Mouse (Mus musculus) embryonic facial prominence, embryonic 15.5 days (tissue): Measurements from ENCODE around the gene Nubp1. TPM values are rescaled to one million over a fixed set of nuclear protein-coding genes. Genes with fewer than 3 reads are reported as not detected.

Experiments
- ATAC-seq: fragments of 200-750 bp; cut with Nextera tagmentation; 2 replicates; pipeline ENCODE4 v1.8.0; 2017; ENCODE audit warnings: low read depth, moderate TSS enrichment; ENCODE audit not compliant: insufficient number of reproducible peaks, low FRiP score, low TSS enrichment
- H3K27ac ChIP-seq: fragments of 300-500 bp; sonication (generic); replicated peaks from 2 replicates; pipeline ENCODE4 v1.5.1; 2015; ENCODE audit warnings: mild to moderate bottlenecking, inconsistent platforms
- H3K27me3 ChIP-seq: fragments of 300-500 bp; sonication (generic); 2 replicates; pipeline ENCODE4 v1.6.1; 2015; ENCODE audit warnings: inconsistent platforms
- H3K36me3 ChIP-seq: fragments of 300-500 bp; sonication (generic); 2 replicates; pipeline ENCODE4 v1.6.1; 2015; ENCODE audit warnings: mild to moderate bottlenecking, inconsistent platforms
- H3K4me1 ChIP-seq: fragments of 300-500 bp; sonication (generic); 2 replicates; pipeline ENCODE4 v1.6.1; 2015; ENCODE audit warnings: inconsistent platforms
- H3K4me2 ChIP-seq: fragments of 300-500 bp; sonication (generic); replicated peaks from 2 replicates; pipeline ENCODE4 v1.6.1; 2015; ENCODE audit warnings: mild to moderate bottlenecking, inconsistent platforms
- H3K4me3 ChIP-seq: fragments of 300-500 bp; sonication (generic); replicated peaks from 2 replicates; pipeline ENCODE4 v1.5.1; 2015; ENCODE audit warnings: mild to moderate bottlenecking, inconsistent platforms
- H3K9ac ChIP-seq: fragments of 300-500 bp; sonication (generic); 2 replicates; pipeline ENCODE4 v1.6.1; 2015; ENCODE audit warnings: inconsistent platforms
- H3K9me3 ChIP-seq: fragments of 300-500 bp; sonication (generic); replicated peaks from 2 replicates; pipeline ENCODE4 v1.6.1; 2016; ENCODE audit warnings: inconsistent platforms
- WGBS: fragments of 180-500 bp; shearing (Covaris S2); methylation state at CpG from one replicate; pipeline ENCODE4 v1.1.7; 2015; 5-methylcytosine and 5-hydroxymethylcytosine counted together
- polyA plus RNA-seq: library from polyadenylated mRNA; unstranded; fragments of >200 nt; fragmentation: Nextera tagmentation; extraction: Ambion mirVana; gene quantifications from 2 replicates; pipeline ENCODE4 v1.2.1, GENCODE M21; 2015

Nubp1 gene
- polyA plus RNA-seq, 1 experiment from 2014 or later, result 54.7 TPM

DNA sequence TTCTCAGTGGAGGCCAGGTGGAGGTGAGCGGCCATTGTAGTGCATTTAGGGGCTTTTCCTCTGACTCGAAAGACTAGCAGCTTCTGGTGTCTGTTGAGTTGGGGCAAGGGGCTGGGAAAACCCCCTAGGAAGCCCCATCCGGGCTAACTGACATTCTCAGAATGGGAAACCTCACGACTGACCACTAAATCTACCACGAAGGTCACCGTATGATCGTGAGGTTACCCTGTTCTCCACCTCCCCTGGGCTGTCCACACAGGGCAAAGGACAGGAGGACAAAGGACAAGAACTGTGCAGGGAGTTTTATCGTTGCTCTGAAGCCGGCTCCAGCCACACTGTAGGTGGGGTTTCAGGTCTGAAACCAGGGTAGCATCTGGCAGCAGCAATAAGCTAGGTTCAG is 37.2 kb downstream of the Nubp1 start:
- no peak for ATAC-seq
- H3K9me3 ChIP-seq, result no peaks in the 10 kb centered on the region
- H3K27me3 ChIP-seq, result no peaks in the 10 kb centered on the region
- H3K27ac ChIP-seq, result no peak overlapping the region
- H3K9ac ChIP-seq, result no peak overlapping the region
- H3K4me2 ChIP-seq, result no peak overlapping the region
- no peaks in the 10 kb centered on the region for H3K36me3 ChIP-seq
- H3K4me3 ChIP-seq, result no peak overlapping the region
- WGBS, result 86% methylated on average over 9 of the region's 9 CpGs
- H3K4me1 ChIP-seq, result peaks cover 17% of the 10 kb centered on the region

DNA sequence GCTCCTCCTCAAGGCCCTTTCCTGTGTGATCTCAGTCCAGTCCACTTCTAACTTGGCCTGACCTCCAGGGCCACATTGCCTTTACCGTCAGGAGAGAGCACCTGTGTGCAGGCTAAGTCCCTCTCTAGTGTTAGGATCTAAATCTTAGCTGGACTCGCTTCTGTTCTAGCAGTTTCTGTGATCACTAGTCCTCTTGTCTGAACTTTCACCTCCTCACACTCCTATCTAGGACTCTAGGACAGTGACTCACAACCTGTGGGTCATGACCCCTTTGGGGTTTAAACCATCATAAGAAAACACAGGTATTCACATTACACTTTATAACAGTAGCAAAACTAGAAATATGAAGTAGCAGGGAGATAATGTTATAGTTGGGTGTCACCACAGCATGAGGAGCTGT is 40.2 kb downstream of the Nubp1 start:
- no peak overlapping the region for H3K4me2 ChIP-seq
- H3K9me3 ChIP-seq, result no peaks in the 10 kb centered on the region
- H3K27ac ChIP-seq, result no peak overlapping the region
- peaks cover 9% of the 10 kb centered on the region for H3K4me1 ChIP-seq
- no peaks in the 10 kb centered on the region for H3K27me3 ChIP-seq
- no peaks in the 10 kb centered on the region for H3K36me3 ChIP-seq
- no peak for ATAC-seq
- no peak overlapping the region for H3K4me3 ChIP-seq
- 83% methylated on average over 2 of the region's 2 CpGs for WGBS
- H3K9ac ChIP-seq, result no peak overlapping the region

- Histone ChIP-seq H3K9ac (no peak overlapping the region), H3K36me3 (no peaks in the 10 kb centered on the region), H3K27ac (no peak overlapping the region), H3K9me3 (no peaks in the 10 kb centered on the region), H3K4me2 (no peak overlapping the region), H3K4me1 (peaks cover 5% of the 10 kb centered on the region), H3K4me3 (no peak overlapping the region), H3K27me3 (no peaks in the 10 kb centered on the region)
- ATAC-seq, result peak; percentile 55
- WGBS, result 60% methylated on average over 8 of the region's 8 CpGs
Measured at GRCm38 (mm10) chr16:10452445-10452896, 40.7 kb downstream of the Nubp1 start.

GRCm38 (mm10) chr16:10453872-10454582 is 42.3 kb downstream of the Nubp1 start:
- Histone ChIP-seq H3K27ac (no peak overlapping the region), H3K4me3 (no peak overlapping the region), H3K9me3 (no peaks in the 10 kb centered on the region), H3K9ac (no peak overlapping the region), H3K27me3 (no peaks in the 10 kb centered on the region), H3K4me1 (no peaks in the 10 kb centered on the region), H3K4me2 (no peak overlapping the region), H3K36me3 (no peaks in the 10 kb centered on the region)
- 75% methylated on average over 6 of the region's 6 CpGs for WGBS
- ATAC-seq, result no peak

- no peak for ATAC-seq
- Histone ChIP-seq H3K4me2 (no peak overlapping the region), H3K36me3 (no peaks in the 10 kb centered on the region), H3K4me1 (no peaks in the 10 kb centered on the region), H3K4me3 (no peak overlapping the region), H3K9ac (no peak overlapping the region), H3K27ac (no peak overlapping the region), H3K9me3 (no peaks in the 10 kb centered on the region), H3K27me3 (no peaks in the 10 kb centered on the region)
- 35% methylated on average over 3 of the region's 3 CpGs for WGBS
Measured at GRCm38 (mm10) chr16:10454583-10454974, 42.8 kb downstream of the Nubp1 start.

DNA sequence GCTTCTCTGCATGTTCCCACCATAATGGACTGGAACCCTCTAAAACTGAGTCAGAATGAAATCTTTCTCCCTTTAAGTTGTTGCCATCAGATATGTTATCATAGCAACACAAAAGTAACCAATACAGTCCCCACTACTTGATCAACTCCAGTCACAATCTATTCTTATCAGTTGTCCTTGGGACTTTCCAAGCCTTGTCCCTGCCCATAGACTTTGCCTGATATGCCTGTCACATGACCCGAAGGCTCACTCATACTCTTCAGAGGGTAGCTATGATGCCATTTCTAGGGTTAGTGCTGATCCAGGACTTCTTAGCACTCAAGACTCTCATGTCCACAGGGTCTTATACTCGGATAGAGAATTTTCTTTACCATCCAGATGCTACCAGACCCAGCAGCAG is 48.4 kb downstream of the Nubp1 start:
- ATAC-seq, result no peak

GRCm38 (mm10) chr16:10461178-10461577 is 49.4 kb downstream of the Nubp1 start:
- no peak for ATAC-seq
- H3K4me3 ChIP-seq, result no peak overlapping the region

More for the DNA sequence above, 48.4 kb downstream of the Nubp1 start:
- Histone ChIP-seq H3K9ac (no peak overlapping the region), H3K9me3 (no peaks in the 10 kb centered on the region), H3K4me1 (no peaks in the 10 kb centered on the region), H3K4me2 (no peak overlapping the region), H3K36me3 (no peaks in the 10 kb centered on the region), H3K4me3 (no peak overlapping the region), H3K27ac (no peak overlapping the region), H3K27me3 (no peaks in the 10 kb centered on the region)
- 71% methylated on average over 2 of the region's 2 CpGs for WGBS

DNA sequence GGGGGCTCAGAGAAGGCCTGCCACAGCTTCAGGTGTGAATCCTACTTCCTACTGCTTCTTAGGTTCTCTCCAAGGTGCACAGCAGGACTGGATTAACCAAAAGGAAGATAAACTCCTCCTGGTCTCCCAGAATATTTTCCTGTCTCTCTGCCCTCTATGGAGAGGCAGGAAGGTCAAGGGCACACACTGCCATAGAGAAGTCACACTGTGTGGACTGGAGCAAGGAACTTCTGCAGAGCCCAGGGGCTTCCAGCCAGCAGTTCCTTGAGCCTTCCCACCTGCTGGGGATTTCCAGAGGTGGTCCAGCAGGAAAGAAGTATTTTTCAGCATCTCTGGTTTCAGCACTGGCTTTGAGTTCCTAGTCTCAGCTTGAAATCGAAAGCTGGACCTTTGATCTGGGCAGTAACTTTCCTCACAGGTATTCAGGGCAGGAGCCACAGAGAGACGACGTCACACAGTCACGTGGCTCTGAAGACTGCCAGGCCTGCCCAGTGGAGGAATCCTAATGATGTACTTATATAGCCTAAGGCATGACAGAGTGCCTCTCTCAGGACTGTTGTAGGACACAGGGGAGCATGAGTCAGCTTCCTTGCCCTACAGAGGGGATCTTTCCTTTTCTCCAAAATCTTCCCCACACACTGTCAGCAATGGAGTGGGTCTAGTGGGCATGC is 53.4 kb downstream of the Nubp1 start:
- Histone ChIP-seq H3K27me3 (no peaks in the 10 kb centered on the region), H3K9me3 (no peaks in the 10 kb centered on the region), H3K4me1 (no peaks in the 10 kb centered on the region), H3K36me3 (no peaks in the 10 kb centered on the region), H3K4me3 (no peak overlapping the region), H3K4me2 (no peak overlapping the region), H3K9ac (no peak overlapping the region), H3K27ac (no peak overlapping the region)
- WGBS, result 13% methylated on average over 4 of the region's 4 CpGs
- no peak for ATAC-seq

More at GRCm38 (mm10) chr16:10461178-10461577, 49.4 kb downstream of the Nubp1 start:
- H3K27ac ChIP-seq, result no peak overlapping the region
- H3K36me3 ChIP-seq, result no peaks in the 10 kb centered on the region
- 91% methylated on average over 2 of the region's 2 CpGs for WGBS
- no peak overlapping the region for H3K4me2 ChIP-seq
- H3K4me1 ChIP-seq, result no peaks in the 10 kb centered on the region
- no peaks in the 10 kb centered on the region for H3K9me3 ChIP-seq
- no peak overlapping the region for H3K9ac ChIP-seq
- no peaks in the 10 kb centered on the region for H3K27me3 ChIP-seq

DNA sequence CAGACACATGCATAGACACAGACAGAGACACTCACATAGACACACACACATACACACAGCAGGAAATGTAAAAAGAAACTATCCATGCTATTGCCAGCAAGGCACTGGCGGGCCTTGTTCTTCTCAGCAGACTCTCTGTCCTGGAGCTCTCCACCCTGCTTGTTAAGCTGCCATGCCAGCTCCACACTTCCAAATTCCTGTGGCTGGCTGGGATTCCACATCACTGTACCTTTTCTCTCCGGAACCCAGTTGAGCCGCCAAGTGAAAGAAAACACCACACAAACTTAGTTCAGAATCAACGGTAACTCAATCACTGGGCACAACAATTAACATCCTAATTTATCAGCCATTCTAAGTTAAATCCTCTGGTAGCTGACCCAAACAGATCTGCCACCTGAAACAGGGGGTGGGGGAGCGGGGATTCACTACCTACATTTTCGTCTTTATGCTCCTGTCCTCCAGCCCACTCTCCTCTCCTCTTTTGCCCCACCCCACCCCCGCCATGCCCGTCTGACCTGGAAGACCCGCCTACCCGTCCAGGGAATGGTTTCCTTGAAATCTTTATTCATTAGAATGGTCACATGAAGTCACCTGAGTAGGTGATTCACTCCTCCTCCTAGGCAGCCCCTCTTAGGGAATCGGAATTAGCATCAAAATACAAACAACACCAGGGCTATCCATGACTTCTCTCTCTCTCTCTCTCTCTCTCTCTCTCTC is 55.8 kb downstream of the Nubp1 start:
- Histone ChIP-seq H3K9me3 (no peaks in the 10 kb centered on the region), H3K9ac (no peak overlapping the region), H3K4me3 (no peak overlapping the region), H3K4me2 (no peak overlapping the region), H3K27ac (no peak overlapping the region), H3K36me3 (no peaks in the 10 kb centered on the region), H3K4me1 (no peaks in the 10 kb centered on the region), H3K27me3 (no peaks in the 10 kb centered on the region)
- WGBS, result 21% methylated on average over 11 of the region's 11 CpGs
- no peak for ATAC-seq

DNA sequence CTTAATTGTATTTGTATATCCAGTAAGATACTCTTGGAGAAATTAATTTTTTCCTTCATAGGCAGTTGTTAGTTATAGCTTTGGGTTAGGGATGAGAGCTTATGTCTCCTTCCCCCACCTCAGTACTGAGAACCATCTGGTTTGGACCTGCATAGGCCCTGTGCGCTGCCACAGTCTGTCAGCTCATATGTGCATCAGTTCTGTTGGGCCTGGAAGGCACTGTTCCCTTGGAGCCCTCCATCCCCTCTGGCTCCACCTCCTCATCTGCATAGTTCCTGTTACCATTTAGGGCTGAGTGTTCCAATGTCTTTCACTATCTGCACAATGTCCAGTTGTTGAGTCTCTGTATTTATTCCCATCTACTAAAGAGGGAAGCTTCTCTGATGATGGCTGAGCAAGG is 56.5 kb downstream of the Nubp1 start:
- no peak for ATAC-seq
- no peaks in the 10 kb centered on the region for H3K36me3 ChIP-seq
- no peak overlapping the region for H3K9ac ChIP-seq
- no peak overlapping the region for H3K4me2 ChIP-seq
- no peaks in the 10 kb centered on the region for H3K27me3 ChIP-seq
- no peak overlapping the region for H3K4me3 ChIP-seq
- 56% methylated on average over 1 of the region's 1 CpGs for WGBS
- H3K9me3 ChIP-seq, result no peaks in the 10 kb centered on the region
- H3K27ac ChIP-seq, result no peak overlapping the region
- no peaks in the 10 kb centered on the region for H3K4me1 ChIP-seq

DNA sequence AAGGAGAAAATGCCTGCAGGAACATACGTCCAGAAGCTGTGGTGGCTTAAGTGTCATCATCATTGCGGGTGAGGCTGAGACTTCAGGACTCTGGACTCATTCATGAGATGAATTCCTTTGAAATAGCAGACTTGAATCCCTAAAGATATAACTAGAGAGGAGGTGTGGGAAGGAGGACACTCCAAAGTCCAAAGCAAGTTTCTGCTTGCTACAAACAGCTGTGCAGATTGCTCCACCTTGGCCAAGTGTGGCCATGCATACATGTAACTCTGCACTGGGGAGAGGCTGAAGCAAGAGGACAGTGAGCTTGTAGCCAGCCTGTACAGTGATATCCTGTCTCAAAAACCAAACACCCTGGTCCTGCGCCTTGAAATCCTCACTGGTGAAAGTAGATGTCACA is 60.2 kb downstream of the Nubp1 start:
- no peak for ATAC-seq
- Histone ChIP-seq H3K4me3 (no peak overlapping the region), H3K27ac (no peak overlapping the region), H3K9ac (no peak overlapping the region), H3K4me1 (no peaks in the 10 kb centered on the region), H3K27me3 (no peaks in the 10 kb centered on the region), H3K4me2 (no peak overlapping the region), H3K36me3 (no peaks in the 10 kb centered on the region), H3K9me3 (no peaks in the 10 kb centered on the region)
- WGBS, result 79% methylated on average over 3 of the region's 3 CpGs
